Mouse (Mus musculus) olfactory bulb, adult 2 months (tissue): ENCODE measurements around the gene Slc24a4.

Experiments used
- CTCF ChIP-seq: fragments of 200-500 bp; IDR thresholded peaks from 2 replicates; pipeline ENCODE4 v1.5.1; 2012; ENCODE audit warnings: low read depth, mild to moderate bottlenecking, low read length, moderate library complexity; ENCODE audit not compliant: insufficient read depth
- POLR2A ChIP-seq: fragments of 200-500 bp; IDR thresholded peaks from 2 replicates; pipeline ENCODE4 v1.6.1; 2012; ENCODE audit warnings: mild to moderate bottlenecking, low read depth, low read length, moderate library complexity; ENCODE audit not compliant: insufficient read depth

GRCm38 (mm10) chr12:102309099-102309799, 180.7 kb downstream of the Slc24a4 start:
- no peak for TF ChIP-seq CTCF
- no peak for TF ChIP-seq POLR2A
